Mouse (Mus musculus) forebrain, embryonic 15.5 days (tissue): ENCODE results near the gene Hhat. TPM values are rescaled to one million over a fixed set of nuclear protein-coding genes. Genes with fewer than 3 reads are reported as not detected.

Source experiments
- ATAC-seq: fragments of 200-750 bp; cut with Nextera tagmentation; replicated peaks from 2 replicates; pipeline ENCODE4 v1.8.0; 2017; ENCODE audit warnings: mild to moderate bottlenecking, moderate TSS enrichment, moderate library complexity
- H3K27ac ChIP-seq: fragments of 300-500 bp; sonication (generic); replicated peaks from 2 replicates; pipeline ENCODE4 v1.5.1; 2015; ENCODE audit warnings: mild to moderate bottlenecking, inconsistent platforms
- H3K27me3 ChIP-seq: fragments of 300-500 bp; sonication (generic); 2 replicates; pipeline ENCODE4 v1.6.1; 2015; ENCODE audit warnings: inconsistent platforms
- H3K36me3 ChIP-seq: fragments of 300-500 bp; sonication (generic); 2 replicates; pipeline ENCODE4 v1.6.1; 2015; ENCODE audit warnings: mild to moderate bottlenecking, inconsistent platforms
- H3K4me1 ChIP-seq: fragments of 300-500 bp; sonication (generic); 2 replicates; pipeline ENCODE4 v1.6.1; 2015; ENCODE audit warnings: inconsistent platforms
- H3K4me2 ChIP-seq: fragments of 300-500 bp; sonication (generic); replicated peaks from 2 replicates; pipeline ENCODE4 v1.6.1; 2015; ENCODE audit warnings: mild to moderate bottlenecking, inconsistent platforms
- H3K4me3 ChIP-seq: fragments of 300-500 bp; sonication (generic); 2 replicates; pipeline ENCODE4 v1.5.1; 2015; ENCODE audit warnings: mild to moderate bottlenecking, inconsistent platforms
- H3K9ac ChIP-seq: fragments of 300-500 bp; sonication (generic); replicated peaks from 2 replicates; pipeline ENCODE4 v1.6.1; 2015; ENCODE audit warnings: mild to moderate bottlenecking, inconsistent platforms
- H3K9me3 ChIP-seq: fragments of 300-500 bp; sonication (generic); 2 replicates; pipeline ENCODE4 v1.6.1; 2016; ENCODE audit warnings: inconsistent platforms
- WGBS: fragments of 180-500 bp; shearing (Covaris S2); methylation state at CpG from one replicate; pipeline ENCODE4 v1.1.7; 2015; ENCODE audit warnings: mixed read lengths; 5-methylcytosine and 5-hydroxymethylcytosine counted together
- polyA plus RNA-seq: library from polyadenylated mRNA; unstranded; fragments of >200 nt; fragmentation: Nextera tagmentation; extraction: Ambion mirVana; gene quantifications from 2 replicates; pipeline ENCODE4 v1.2.1, GENCODE M21; 2015

Hhat gene
- polyA plus RNA-seq, 1 experiment from 2014 or later: 2.0 TPM

GRCm38 (mm10) chr1:192481446-192481845 lies 289.6 kb downstream of the Hhat start:
- Histone ChIP-seq H3K27me3 (no peaks in the 10 kb centered on the region), H3K9me3 (no peaks in the 10 kb centered on the region), H3K9ac (no peak overlapping the region), H3K4me1 (no peaks in the 10 kb centered on the region), H3K36me3 (no peaks in the 10 kb centered on the region), H3K27ac (no peak overlapping the region), H3K4me2 (no peak overlapping the region), H3K4me3 (no peak overlapping the region)
- ATAC-seq: no peak

- Histone ChIP-seq H3K4me2 (no peak overlapping the region), H3K9ac (no peak overlapping the region), H3K9me3 (no peaks in the 10 kb centered on the region), H3K27ac (no peak overlapping the region), H3K27me3 (no peaks in the 10 kb centered on the region), H3K36me3 (no peaks in the 10 kb centered on the region), H3K4me3 (no peak overlapping the region), H3K4me1 (no peaks in the 10 kb centered on the region)
- no peak for ATAC-seq
- 82% methylated on average over 8 of the region's 8 CpGs for WGBS
Measured at GRCm38 (mm10) chr1:192480072-192480784, 290.8 kb downstream of the Hhat start.

DNA sequence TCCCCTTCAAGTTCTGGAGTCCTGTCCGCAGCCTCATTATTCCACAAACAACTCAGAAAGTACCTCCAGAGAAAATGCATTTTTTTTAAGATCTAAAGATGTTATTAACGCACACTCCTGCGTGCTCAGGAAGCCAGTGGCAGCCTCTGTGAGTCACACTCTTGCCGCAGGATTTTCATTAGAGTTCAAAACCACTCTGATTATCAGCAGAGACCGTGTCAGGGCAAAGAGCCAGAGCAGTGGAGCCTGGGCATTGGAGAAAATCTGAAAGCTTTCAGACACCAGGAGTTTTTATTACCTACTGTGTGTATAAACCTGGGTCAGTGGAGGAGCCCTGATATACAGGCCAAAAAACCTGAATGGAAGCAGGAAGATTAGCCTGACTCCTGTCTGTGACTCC lies 292.8 kb downstream of the Hhat start:
- H3K4me2 ChIP-seq: no peak overlapping the region
- H3K36me3 ChIP-seq: no peaks in the 10 kb centered on the region
- H3K9ac ChIP-seq: no peak overlapping the region
- H3K9me3 ChIP-seq: no peaks in the 10 kb centered on the region
- no peaks in the 10 kb centered on the region for H3K27me3 ChIP-seq
- H3K4me3 ChIP-seq: no peak overlapping the region
- no peak overlapping the region for H3K27ac ChIP-seq
- no peaks in the 10 kb centered on the region for H3K4me1 ChIP-seq
- WGBS: 77% methylated on average over 5 of the region's 5 CpGs
- no peak for ATAC-seq

DNA sequence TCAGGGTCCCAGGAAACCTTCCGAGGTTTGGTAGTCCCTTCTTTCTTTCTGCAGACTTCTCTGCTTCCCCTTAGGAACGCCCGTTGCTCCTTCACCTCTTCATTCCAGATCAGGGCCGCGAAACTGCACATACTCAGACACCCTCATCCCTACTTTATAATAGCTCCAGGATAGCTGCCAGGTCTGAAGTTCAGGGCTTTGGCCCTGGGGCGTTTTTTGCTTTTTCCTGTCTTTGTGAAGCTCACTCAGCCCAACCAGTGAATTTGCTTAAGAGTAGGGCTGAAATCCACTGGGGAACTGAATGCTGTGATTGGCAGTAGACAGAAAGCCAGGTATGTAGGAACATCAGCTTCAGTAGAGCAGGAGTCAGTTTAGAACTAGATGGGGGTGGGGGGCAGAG lies 293.5 kb downstream of the Hhat start:
- Histone ChIP-seq H3K9ac (no peak overlapping the region), H3K4me2 (no peak overlapping the region), H3K27me3 (no peaks in the 10 kb centered on the region), H3K9me3 (no peaks in the 10 kb centered on the region), H3K36me3 (no peaks in the 10 kb centered on the region), H3K27ac (no peak overlapping the region), H3K4me1 (no peaks in the 10 kb centered on the region), H3K4me3 (no peak overlapping the region)
- no peak for ATAC-seq
- WGBS: 76% methylated on average over 6 of the region's 6 CpGs

DNA sequence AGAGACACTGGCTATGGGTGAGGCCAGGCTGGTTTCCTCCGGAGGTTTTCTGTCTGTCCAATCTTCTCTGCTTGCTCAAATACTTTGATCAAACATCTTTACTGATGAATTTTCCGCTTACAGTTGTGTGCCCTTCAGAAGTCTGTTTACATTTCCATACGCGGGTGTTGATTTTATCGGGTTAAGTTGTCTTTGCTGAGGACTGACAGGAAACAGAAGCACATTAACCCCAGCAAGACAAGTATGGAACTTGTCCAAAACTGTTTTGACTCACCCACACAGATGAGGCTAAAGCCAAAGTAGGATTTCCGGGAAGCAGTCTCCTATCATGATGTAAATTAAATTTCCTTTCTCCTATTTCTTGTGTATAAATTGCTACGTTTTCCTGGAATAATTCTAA lies 294.3 kb downstream of the Hhat start:
- Histone ChIP-seq H3K9ac (no peak overlapping the region), H3K27ac (no peak overlapping the region), H3K4me2 (no peak overlapping the region), H3K4me1 (no peaks in the 10 kb centered on the region), H3K9me3 (no peaks in the 10 kb centered on the region), H3K4me3 (no peak overlapping the region), H3K27me3 (no peaks in the 10 kb centered on the region), H3K36me3 (no peaks in the 10 kb centered on the region)
- ATAC-seq: no peak
- 85% methylated on average over 7 of the region's 7 CpGs for WGBS

GRCm38 (mm10) chr1:192473134-192473533 lies 297.9 kb downstream of the Hhat start:
- Histone ChIP-seq H3K9ac (no peak overlapping the region), H3K4me2 (no peak overlapping the region)
- WGBS: 86% methylated on average over 6 of the region's 6 CpGs

GRCm38 (mm10) chr1:192472366-192472765 lies 298.7 kb downstream of the Hhat start:
- H3K9me3 ChIP-seq: no peaks in the 10 kb centered on the region

More at GRCm38 (mm10) chr1:192473134-192473533, 297.9 kb downstream of the Hhat start:
- H3K27me3 ChIP-seq: no peaks in the 10 kb centered on the region
- H3K9me3 ChIP-seq: no peaks in the 10 kb centered on the region
- H3K4me1 ChIP-seq: no peaks in the 10 kb centered on the region
- H3K36me3 ChIP-seq: no peaks in the 10 kb centered on the region
- H3K27ac ChIP-seq: no peak overlapping the region
- no peak for ATAC-seq
- H3K4me3 ChIP-seq: no peak overlapping the region

DNA sequence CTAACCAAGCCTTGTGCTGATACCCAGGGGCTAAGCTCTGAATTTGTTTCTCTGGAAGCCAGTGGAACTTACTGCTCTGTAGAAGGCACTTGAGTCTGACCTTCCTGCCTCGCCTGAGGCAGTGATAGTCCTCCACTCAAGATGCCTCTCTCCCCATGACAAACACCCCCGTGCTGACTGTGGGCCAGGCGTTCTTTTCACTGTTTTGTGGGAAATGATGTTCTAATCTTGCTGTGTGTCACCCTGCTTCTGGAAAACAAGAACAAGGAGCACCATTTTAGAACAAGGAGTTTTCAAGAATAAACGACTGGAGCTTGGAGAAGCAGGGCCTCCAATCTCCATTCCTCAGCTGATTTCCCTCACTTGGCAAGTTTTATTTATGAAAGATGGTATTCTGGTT lies 307.3 kb downstream of the Hhat start:
- WGBS: 83% methylated on average over 4 of the region's 4 CpGs
- Histone ChIP-seq H3K27ac (no peak overlapping the region), H3K9me3 (no peaks in the 10 kb centered on the region), H3K27me3 (no peaks in the 10 kb centered on the region), H3K4me3 (no peak overlapping the region), H3K4me2 (no peak overlapping the region), H3K4me1 (no peaks in the 10 kb centered on the region), H3K36me3 (no peaks in the 10 kb centered on the region), H3K9ac (no peak overlapping the region)
- no peak for ATAC-seq

More at GRCm38 (mm10) chr1:192472366-192472765, 298.7 kb downstream of the Hhat start:
- Histone ChIP-seq H3K4me3 (no peak overlapping the region), H3K27me3 (no peaks in the 10 kb centered on the region), H3K9ac (no peak overlapping the region), H3K27ac (no peak overlapping the region), H3K4me1 (no peaks in the 10 kb centered on the region), H3K36me3 (no peaks in the 10 kb centered on the region), H3K4me2 (no peak overlapping the region)
- no peak for ATAC-seq
- WGBS: 64% methylated on average over 4 of the region's 4 CpGs

DNA sequence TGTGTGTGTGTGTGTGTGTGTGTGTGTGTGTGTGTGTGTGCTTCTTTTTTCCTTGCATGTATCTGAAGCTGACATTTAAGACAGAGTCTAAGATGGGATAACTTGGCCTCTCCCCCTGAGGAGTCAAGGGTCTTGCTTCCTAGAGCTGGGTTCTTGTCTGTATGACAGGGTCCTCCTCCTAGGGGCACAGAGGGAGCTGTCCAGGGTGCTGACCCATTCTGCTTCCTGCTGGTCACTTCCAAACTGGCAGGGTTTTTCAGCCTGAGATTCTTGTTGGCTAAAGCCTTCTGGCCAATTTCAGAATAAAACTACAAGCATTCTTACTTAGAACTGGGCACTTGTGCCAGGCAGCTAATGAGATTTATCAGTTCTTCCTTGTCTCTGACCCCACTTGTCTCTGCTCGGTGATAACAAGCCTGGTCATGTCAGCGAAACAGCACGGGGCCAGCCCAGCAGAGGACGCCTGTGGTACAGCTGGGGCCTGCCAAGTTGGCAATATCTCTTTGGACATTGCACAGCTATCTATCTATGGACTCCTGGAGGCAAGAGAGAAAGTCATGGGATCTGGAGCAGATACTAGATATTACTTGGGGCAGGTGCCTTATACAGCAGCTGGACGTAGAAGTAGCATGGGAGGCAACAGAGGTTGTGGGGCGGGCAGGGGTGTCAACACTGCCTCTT lies 313.4 kb downstream of the Hhat start:
- H3K4me1 ChIP-seq: no peaks in the 10 kb centered on the region
- no peaks in the 10 kb centered on the region for H3K36me3 ChIP-seq
- no peak overlapping the region for H3K4me3 ChIP-seq
- no peak for ATAC-seq
- H3K4me2 ChIP-seq: no peak overlapping the region
- no peaks in the 10 kb centered on the region for H3K27me3 ChIP-seq
- H3K9ac ChIP-seq: no peak overlapping the region
- H3K9me3 ChIP-seq: no peaks in the 10 kb centered on the region
- no peak overlapping the region for H3K27ac ChIP-seq
- WGBS: 86% methylated on average over 6 of the region's 6 CpGs

DNA sequence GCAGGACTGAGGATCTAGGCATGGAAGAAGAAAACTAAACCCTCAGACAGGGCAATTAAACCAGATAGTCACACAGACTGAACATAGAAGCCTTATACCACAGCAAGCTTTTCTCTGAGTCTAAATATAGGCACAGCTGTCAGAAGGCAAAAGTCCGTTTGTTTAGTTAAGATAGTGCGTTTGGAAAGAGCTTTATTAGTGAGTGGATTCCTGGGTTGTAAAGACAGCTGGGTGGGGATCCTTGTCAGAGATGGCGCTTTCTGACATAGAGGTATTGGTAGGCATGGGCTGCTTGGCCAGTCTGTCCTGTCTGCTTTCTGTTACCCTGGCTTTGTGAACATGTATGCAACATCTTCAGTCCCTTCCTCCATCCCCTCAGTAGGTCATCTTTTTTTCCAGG lies 314.0 kb downstream of the Hhat start:
- H3K27me3 ChIP-seq: no peaks in the 10 kb centered on the region
- H3K4me1 ChIP-seq: no peaks in the 10 kb centered on the region
- WGBS: 67% methylated on average over 3 of the region's 3 CpGs
- no peak overlapping the region for H3K4me2 ChIP-seq
- H3K9me3 ChIP-seq: no peaks in the 10 kb centered on the region
- H3K9ac ChIP-seq: no peak overlapping the region
- H3K36me3 ChIP-seq: no peaks in the 10 kb centered on the region
- ATAC-seq: no peak
- H3K27ac ChIP-seq: no peak overlapping the region
- H3K4me3 ChIP-seq: no peak overlapping the region

GRCm38 (mm10) chr1:192454981-192455380 lies 316.0 kb downstream of the Hhat start:
- Histone ChIP-seq H3K27me3 (no peaks in the 10 kb centered on the region), H3K4me3 (no peak overlapping the region), H3K9ac (no peak overlapping the region), H3K4me2 (no peak overlapping the region), H3K9me3 (no peaks in the 10 kb centered on the region), H3K36me3 (no peaks in the 10 kb centered on the region), H3K4me1 (no peaks in the 10 kb centered on the region), H3K27ac (no peak overlapping the region)
- WGBS: 59% methylated on average over 4 of the region's 4 CpGs
- ATAC-seq: no peak

- Histone ChIP-seq H3K27me3 (no peaks in the 10 kb centered on the region), H3K4me1 (peaks cover 4% of the 10 kb centered on the region; the same call in 1 of the 2 replicates), H3K9me3 (no peaks in the 10 kb centered on the region), H3K27ac (no peak overlapping the region), H3K9ac (no peak overlapping the region), H3K4me2 (no peak overlapping the region), H3K36me3 (no peaks in the 10 kb centered on the region), H3K4me3 (no peak overlapping the region)
- no peak for ATAC-seq
- 78% methylated on average over 1 of the region's 1 CpGs for WGBS
Measured at GRCm38 (mm10) chr1:192454501-192454900, 316.5 kb downstream of the Hhat start.

GRCm38 (mm10) chr1:192451722-192452121 lies 319.3 kb downstream of the Hhat start:
- H3K36me3 ChIP-seq: no peaks in the 10 kb centered on the region
- no peak overlapping the region for H3K27ac ChIP-seq
- H3K4me2 ChIP-seq: no peak overlapping the region
- H3K9ac ChIP-seq: no peak overlapping the region
- no peak for ATAC-seq
- 69% methylated on average over 4 of the region's 4 CpGs for WGBS
- H3K4me3 ChIP-seq: no peak overlapping the region
- H3K27me3 ChIP-seq: no peaks in the 10 kb centered on the region
- peaks cover 4% of the 10 kb centered on the region; the same call in 1 of the 2 replicates for H3K4me1 ChIP-seq
- no peaks in the 10 kb centered on the region for H3K9me3 ChIP-seq
